Mouse (Mus musculus) ES-E14 (cell line): Measurements from ENCODE around the gene Tmem262. TPM values are rescaled to one million over a fixed set of nuclear protein-coding genes. Genes with fewer than 3 reads are reported as not detected.
"Not testable (repeated sequence)": the region's sequence is repeated elsewhere in the genome, so short reads cannot be mapped to it uniquely, and the experiment has no call there.

Source experiments
- DNase-seq: peaks from one replicate; pipeline ENCODE4 v3.0.0-alpha.2; 2013; ENCODE audit warnings: low read depth, low spot score
- H3K27ac ChIP-seq: 2 replicates; pipeline ENCODE4 v1.5.1; 2012; ENCODE audit warnings: low read depth, mild to moderate bottlenecking, low read length, moderate library complexity, mixed read lengths; ENCODE audit not compliant: poor library complexity, insufficient read depth, severe bottlenecking
- H3K36me3 ChIP-seq: 2 replicates; pipeline ENCODE4 v1.6.1; 2012; ENCODE audit warnings: mild to moderate bottlenecking, low read length, moderate library complexity, mixed read lengths; ENCODE audit not compliant: control insufficient read depth, poor library complexity, insufficient read depth, severe bottlenecking
- H3K4me1 ChIP-seq, 2 experiments: fragments of 150-350 bp in 1 of 2; sonication (generic) in 1 of 2; 2 replicates each; pipeline ENCODE4 v1.6.1; 2012; ENCODE audit warnings: low read length in 2 of 2, mild to moderate bottlenecking in 1 of 2, mixed read lengths in 1 of 2; ENCODE audit not compliant: control insufficient read depth in 2 of 2, insufficient read depth in 2 of 2, poor library complexity in 1 of 2
- H3K4me3 ChIP-seq, 2 experiments: fragments of 150-350 bp in 1 of 2; sonication (generic) in 1 of 2; 2 replicates each; pipeline ENCODE4 v1.5.1; 2012; ENCODE audit warnings: low read length in 2 of 2, low read depth in 1 of 2, mild to moderate bottlenecking in 1 of 2, mixed read lengths in 1 of 2; ENCODE audit not compliant: insufficient read depth in 1 of 2, poor library complexity in 1 of 2, severe bottlenecking in 1 of 2
- H3K9ac ChIP-seq: 2 replicates; pipeline ENCODE4 v1.6.1; 2012; ENCODE audit warnings: low read depth, mild to moderate bottlenecking, low read length, mixed read lengths; ENCODE audit not compliant: poor library complexity, insufficient read depth, severe bottlenecking
- H3K9me3 ChIP-seq: fragments of 150-350 bp; sonication (generic); 2 replicates; pipeline ENCODE4 v1.6.1; 2012; ENCODE audit warnings: low read depth, mild to moderate bottlenecking, low read length; ENCODE audit not compliant: control insufficient read depth, insufficient read depth
- CHD2 ChIP-seq: IDR thresholded peaks from 2 replicates; pipeline ENCODE4 v1.6.1; 2014; ENCODE audit warnings: mild to moderate bottlenecking, low read depth, low read length, inconsistent platforms
- HCFC1 ChIP-seq: IDR thresholded peaks from 2 replicates; pipeline ENCODE4 v1.6.1; 2012; ENCODE audit warnings: low read length, inconsistent platforms, borderline replicate concordance; ENCODE audit not compliant: insufficient read depth
- MAFK ChIP-seq: IDR thresholded peaks from 2 replicates; pipeline ENCODE4 v1.6.1; 2014; ENCODE audit warnings: mild to moderate bottlenecking, low read depth, low read length, inconsistent platforms; ENCODE audit not compliant: insufficient read depth
- ZC3H11A ChIP-seq: IDR thresholded peaks from 2 replicates; pipeline ENCODE4 v1.6.1; 2012; ENCODE audit warnings: low read depth, mild to moderate bottlenecking, inconsistent platforms, low read length, borderline replicate concordance
- ZNF384 ChIP-seq: IDR thresholded peaks from 2 replicates; pipeline ENCODE4 v1.6.1; 2012; ENCODE audit warnings: low read depth, low read length, inconsistent platforms
- in situ Hi-C, 2 experiments: fragments of 600-800 bp; cut with MboI; formaldehyde crosslinking; loops; one replicate each; pipeline ENCODE4 v1.15.1; 2025; ENCODE audit warnings: low sequenced_read_pairs in 2 of 2, inconsistent platforms in 1 of 2; ENCODE audit not compliant: unreplicated experiment in 2 of 2
- total RNA-seq: library from RNA; depleted of rRNA; stranded (reverse); fragments of 300-350 nt; gene quantifications from 2 replicates; pipeline ENCODE4 v1.2.3, GENCODE M21; 2012

The Tmem262 gene
- total RNA-seq, 1 experiment: not detected

DNA sequence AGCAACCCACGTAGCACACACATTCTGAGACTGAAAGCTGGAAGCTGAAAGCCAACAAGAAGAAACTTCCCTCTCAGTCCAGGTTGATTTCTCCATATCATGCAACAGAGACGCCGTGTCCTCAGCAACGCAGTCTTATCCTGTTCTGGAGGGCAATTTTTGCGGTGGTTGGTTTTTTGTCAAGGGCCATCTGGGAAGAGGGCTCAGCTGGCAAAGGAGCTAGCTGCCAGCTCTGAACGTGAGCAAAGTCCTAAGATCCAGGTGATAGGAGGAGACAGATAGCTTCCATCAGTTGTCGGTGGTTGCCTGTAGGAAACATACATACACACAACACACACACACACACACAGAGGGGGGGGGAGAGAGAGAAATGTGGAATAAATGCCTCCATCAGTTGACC lies 41.5 kb upstream of the Tmem262 start:
- H3K9me3 ChIP-seq: no peaks in the 10 kb centered on the region
- TF ChIP-seq ZC3H11A (no peak), HCFC1 (no peak), CHD2 (no peak), ZNF384 (no peak), MAFK (no peak)
- in situ Hi-C loops: no loop called here
- H3K27ac ChIP-seq: no peak overlapping the region
- no peak overlapping the region for H3K9ac ChIP-seq
- H3K36me3 ChIP-seq: no peaks in the 10 kb centered on the region
- H3K4me1 ChIP-seq: no peaks in the 10 kb centered on the region; a peak in 1 of 4 replicates
- no peak for DNase-seq
- H3K4me3 ChIP-seq: no peak overlapping the region

GRCm38 (mm10) chr19:6040002-6040401 lies 39.8 kb upstream of the Tmem262 start:
- DNase-seq: no peak
- in situ Hi-C loops: no loop called here
- Histone ChIP-seq H3K27ac (no peak overlapping the region), H3K9ac (no peak overlapping the region), H3K4me3 (no peak overlapping the region), H3K9me3 (no peaks in the 10 kb centered on the region), H3K4me1 (no peaks in the 10 kb centered on the region; a peak in 1 of 4 replicates), H3K36me3 (no peaks in the 10 kb centered on the region)
- TF ChIP-seq MAFK: no peak
- no peak for TF ChIP-seq CHD2
- no peak for TF ChIP-seq ZC3H11A
- TF ChIP-seq HCFC1: no peak
- no peak for TF ChIP-seq ZNF384

DNA sequence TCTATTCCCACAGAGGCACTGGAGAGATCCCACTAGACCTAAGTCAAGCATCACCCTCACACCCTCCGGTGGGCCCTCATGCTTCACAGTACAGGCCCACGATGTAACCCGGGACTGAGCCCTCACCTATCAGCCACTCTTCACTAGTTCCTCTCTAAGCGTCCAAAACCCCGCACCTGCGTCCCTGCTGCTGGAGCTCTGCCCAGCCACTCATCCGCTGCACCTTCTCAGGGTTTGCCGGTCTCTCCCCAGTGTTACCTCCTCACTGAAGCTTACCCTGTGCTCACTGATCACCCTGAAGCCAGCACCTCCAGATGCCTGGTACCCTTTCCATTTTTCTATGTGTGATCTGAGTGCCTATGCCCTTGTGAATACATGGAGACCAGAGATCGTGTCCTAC lies 37.5 kb upstream of the Tmem262 start:
- in situ Hi-C loops: no loop called here
- H3K9me3 ChIP-seq: no peaks in the 10 kb centered on the region
- no peak for DNase-seq
- no peaks in the 10 kb centered on the region for H3K4me1 ChIP-seq
- H3K9ac ChIP-seq: no peak overlapping the region
- TF ChIP-seq CHD2 (no peak), ZC3H11A (no peak), HCFC1 (no peak), MAFK (no peak), ZNF384 (no peak)
- H3K27ac ChIP-seq: no peak overlapping the region
- H3K4me3 ChIP-seq: no peak overlapping the region
- H3K36me3 ChIP-seq: no peaks in the 10 kb centered on the region

- in situ Hi-C loops, DNase-seq, H3K36me3 ChIP-seq: not testable (repeated sequence)
Measured at GRCm38 (mm10) chr19:6044102-6044501, 35.7 kb upstream of the Tmem262 start.

DNA sequence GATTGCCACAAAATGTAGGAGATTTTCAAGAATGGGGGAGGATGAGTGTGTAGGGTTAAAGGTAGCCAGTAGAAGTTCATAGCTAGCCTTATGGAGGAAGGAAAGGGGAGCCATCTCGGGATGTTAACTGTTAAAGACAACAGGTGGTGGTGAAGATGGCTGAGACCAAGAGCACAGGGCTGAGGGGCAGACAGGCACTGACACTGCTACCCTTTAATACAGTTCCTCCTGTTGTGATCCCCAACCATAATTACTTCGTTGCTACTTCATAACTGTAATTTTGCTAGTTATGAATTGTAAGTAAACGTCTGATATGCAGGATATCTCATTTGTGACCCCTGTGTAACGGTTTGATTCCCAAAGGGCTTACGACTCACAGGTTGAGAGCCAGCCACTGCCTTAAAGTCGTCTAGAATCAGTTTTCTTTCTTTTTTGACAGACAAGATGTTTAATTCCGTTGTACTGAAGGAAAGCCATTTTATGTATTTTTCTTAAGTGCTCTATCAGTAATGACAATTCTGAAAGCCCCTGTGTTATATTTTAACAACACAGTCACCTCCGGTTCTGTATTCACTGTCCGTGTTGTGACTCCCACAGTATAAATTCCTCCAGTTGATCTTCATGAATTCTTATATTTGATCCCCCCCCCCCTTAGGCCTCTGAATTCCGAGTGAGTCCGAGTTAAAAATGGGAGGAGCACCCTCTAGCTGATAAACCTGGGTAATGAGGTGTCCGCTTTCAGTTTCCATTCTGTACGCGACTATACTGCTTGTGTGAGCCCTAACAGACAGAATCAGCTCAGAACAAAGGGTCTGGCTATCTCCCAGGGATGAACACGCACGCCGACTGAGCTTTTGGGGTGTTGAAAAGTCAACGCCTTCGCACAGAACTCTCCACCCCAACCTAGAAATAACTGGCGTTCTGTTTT lies 34.2 kb upstream of the Tmem262 start:
- Histone ChIP-seq H3K4me1 (no peaks in the 10 kb centered on the region; a peak in 1 of 4 replicates), H3K9ac (peak overlapping the region; percentile 80), H3K9me3 (no peaks in the 10 kb centered on the region), H3K4me3 (peak overlapping the region; percentile 74 to 80), H3K36me3 (peaks cover 23% of the 10 kb centered on the region), H3K27ac (peak overlapping the region; percentile 71)
- TF ChIP-seq HCFC1 (no peak), MAFK (no peak), ZNF384 (no peak), CHD2 (no peak), ZC3H11A (no peak)
- in situ Hi-C loops: no loop called here
- DNase-seq: no peak

More at GRCm38 (mm10) chr19:6044102-6044501, 35.7 kb upstream of the Tmem262 start:
- not testable (repeated sequence) for H3K9ac ChIP-seq, H3K4me1 ChIP-seq, H3K4me3 ChIP-seq, H3K27ac ChIP-seq, H3K9me3 ChIP-seq
